Mouse (Mus musculus): Measurements from ENCODE around the gene Pgm1.

Gene Pgm1

GRCm38 (mm10) chr4:99929149-99929612, at the start of gene Pgm1:
Pgm1 (plus strand) TSS chr4:99929414.
- peak; percentile 87 for DNase-seq (ENCODE audit: low read depth)

GRCm38 (mm10) chr4:99881882-99882281, 47.3 kb upstream of the Pgm1 start:
- DNase-seq (ENCODE audit: low read depth) = peak; percentile 49

- DNase-seq (ENCODE audit: low read depth) = no peak
Measured at GRCm38 (mm10) chr4:99882405-99882804, 46.8 kb upstream of the Pgm1 start.

- peak; percentile 72 for DNase-seq (ENCODE audit: low read depth)
Measured at GRCm38 (mm10) chr4:99913894-99914451, 15.2 kb upstream of the Pgm1 start.

- DNase-seq (ENCODE audit: low read depth) = no peak
Measured at GRCm38 (mm10) chr4:99926380-99926779, 2.8 kb upstream of the Pgm1 start.

GRCm38 (mm10) chr4:99928521-99928920, 693 bp upstream of the Pgm1 start:
- DNase-seq (ENCODE audit: low read depth) = peak; percentile 39

- peak; percentile 82 for DNase-seq (ENCODE audit: low read depth)
Measured at GRCm38 (mm10) chr4:99929613-99930517, 651 bp downstream of the Pgm1 start, which contains the start of gene Itgb3bp. Itgb3bp (minus strand) TSS chr4:99929813.

- no peak for DNase-seq (ENCODE audit: low read depth)
Measured at GRCm38 (mm10) chr4:99930518-99931239, 1.5 kb downstream of the Pgm1 start.

- DNase-seq (ENCODE audit: low read depth) = no peak
Measured at GRCm38 (mm10) chr4:99931240-99931580, 2.0 kb downstream of the Pgm1 start.

- DNase-seq (ENCODE audit: low read depth) = no peak
Measured at GRCm38 (mm10) chr4:99931807-99932206, 2.6 kb downstream of the Pgm1 start.

- DNase-seq (ENCODE audit: low read depth) = no peak
Measured at GRCm38 (mm10) chr4:99934859-99935258, 5.6 kb downstream of the Pgm1 start.

GRCm38 (mm10) chr4:99936278-99936677, 7.1 kb downstream of the Pgm1 start:
- DNase-seq (ENCODE audit: low read depth) = no peak

GRCm38 (mm10) chr4:99939711-99940505, 10.7 kb downstream of the Pgm1 start:
- no peak for DNase-seq (ENCODE audit: low read depth)

- DNase-seq (ENCODE audit: low read depth) = peak; percentile 77
Measured at GRCm38 (mm10) chr4:99941655-99942414, 12.6 kb downstream of the Pgm1 start.

- DNase-seq (ENCODE audit: low read depth) = peak; percentile 53
Measured at GRCm38 (mm10) chr4:99944606-99945005, 15.4 kb downstream of the Pgm1 start.

GRCm38 (mm10) chr4:99945011-99945410, 15.8 kb downstream of the Pgm1 start:
- DNase-seq (ENCODE audit: low read depth) = peak; percentile 54

- DNase-seq (ENCODE audit: low read depth) = no peak
Measured at GRCm38 (mm10) chr4:99946516-99946915, 17.3 kb downstream of the Pgm1 start.

GRCm38 (mm10) chr4:99947192-99947591, 18.0 kb downstream of the Pgm1 start:
- peak; percentile 72 for DNase-seq (ENCODE audit: low read depth)

- peak; percentile 29 for DNase-seq (ENCODE audit: low read depth)
Measured at GRCm38 (mm10) chr4:99947896-99948295, 18.7 kb downstream of the Pgm1 start.

GRCm38 (mm10) chr4:99953904-99954303, 24.7 kb downstream of the Pgm1 start:
- no peak for DNase-seq (ENCODE audit: low read depth)

- no peak for DNase-seq (ENCODE audit: low read depth)
Measured at GRCm38 (mm10) chr4:99955396-99955795, 26.2 kb downstream of the Pgm1 start.

Measured in induced T-regulatory cell, adult 2 months (primary cell).